Mouse (Mus musculus): ENCODE measurements at regions not wholly inside any gene's neighbourhood (a gene's known extent, or its start where the extent isn't known, plus 50 kb on each side); places are given as distances from the start of the nearest gene placed in this dataset.

GRCm38 (mm10) chr3:54589976-54590375, 102.6 kb upstream of the Supt20 start:
- no peak overlapping the region for H3K4me3 ChIP-seq (ENCODE audit: low read depth, low read length)
- DNase-seq = peak; percentile 52
- H3K27ac ChIP-seq (ENCODE audit: low read depth) = no peak overlapping the region
- 45% methylated on average over 9 of the region's 9 CpGs for WGBS (ENCODE audit: insufficient replicate concordance)
- no peak for TF ChIP-seq EP300 (IDR thresholded peaks at IDR 0.05; ENCODE audit: low read depth)
- TF ChIP-seq CTCF (IDR thresholded peaks at IDR 0.05; ENCODE audit: low read depth) = no peak
- no peaks in the 10 kb centered on the region for H3K27me3 ChIP-seq (ENCODE audit: insufficient read depth, low read length)
- no peak overlapping the region for H3K4me2 ChIP-seq (ENCODE audit: low read depth, low read length)
- H3K36me3 ChIP-seq (replicated peaks; ENCODE audit: insufficient read depth, low read length) = no peaks in the 10 kb centered on the region
- H3K4me1 ChIP-seq (ENCODE audit: insufficient read depth) = no peaks in the 10 kb centered on the region
- H3K9ac ChIP-seq (replicated peaks) = no peak overlapping the region
- H3K9me3 ChIP-seq (ENCODE audit: low read length) = no peaks in the 10 kb centered on the region
- ATAC-seq = no peak

GRCm38 (mm10) chr3:54591160-54591559, 101.4 kb upstream of the Supt20 start:
- DNase-seq (no peak), ATAC-seq (no peak)
- Histone ChIP-seq H3K36me3 (replicated peaks; ENCODE audit: insufficient read depth, low read length) (no peaks in the 10 kb centered on the region), H3K27me3 (ENCODE audit: insufficient read depth, low read length) (no peaks in the 10 kb centered on the region), H3K9ac (replicated peaks) (no peak overlapping the region), H3K4me1 (ENCODE audit: insufficient read depth) (no peaks in the 10 kb centered on the region), H3K4me3 (ENCODE audit: low read depth, low read length) (no peak overlapping the region), H3K27ac (ENCODE audit: low read depth) (no peak overlapping the region), H3K4me2 (ENCODE audit: low read depth, low read length) (no peak overlapping the region), H3K9me3 (ENCODE audit: low read length) (no peaks in the 10 kb centered on the region)
- TF ChIP-seq CTCF (IDR thresholded peaks at IDR 0.05; ENCODE audit: low read depth) = peak; percentile 65
- TF ChIP-seq EP300 (IDR thresholded peaks at IDR 0.05; ENCODE audit: low read depth) = no peak
- WGBS (ENCODE audit: insufficient replicate concordance) = 60% methylated on average over 3 of the region's 3 CpGs

GRCm38 (mm10) chr3:54592064-54592463, 100.5 kb upstream of the Supt20 start:
- 42% methylated on average over 2 of the region's 2 CpGs for WGBS (ENCODE audit: insufficient replicate concordance)

GRCm38 (mm10) chr3:54592655-54593428, 99.8 kb upstream of the Supt20 start:
- Histone ChIP-seq H3K9me3 (ENCODE audit: low read length) (no peaks in the 10 kb centered on the region), H3K27ac (ENCODE audit: low read depth) (peak overlapping the region; percentile 58), H3K4me2 (ENCODE audit: low read depth, low read length) (peak overlapping the region; percentile 11), H3K36me3 (replicated peaks; ENCODE audit: insufficient read depth, low read length) (no peaks in the 10 kb centered on the region), H3K4me1 (ENCODE audit: insufficient read depth) (no peaks in the 10 kb centered on the region), H3K4me3 (ENCODE audit: low read depth, low read length) (no peak overlapping the region), H3K9ac (replicated peaks) (no peak overlapping the region), H3K27me3 (ENCODE audit: insufficient read depth, low read length) (no peaks in the 10 kb centered on the region)
- no peak for TF ChIP-seq EP300 (IDR thresholded peaks at IDR 0.05; ENCODE audit: low read depth)
- TF ChIP-seq CTCF (IDR thresholded peaks at IDR 0.05; ENCODE audit: low read depth) = no peak
- peak; percentile 45 for DNase-seq
- WGBS (ENCODE audit: insufficient replicate concordance) = 24% methylated on average over 14 of the region's 14 CpGs
- ATAC-seq = peak; percentile 51; the same call in 1 of the 2 replicates

More at GRCm38 (mm10) chr3:54592064-54592463, 100.5 kb upstream of the Supt20 start:
- ATAC-seq (no peak), DNase-seq (no peak)
- Histone ChIP-seq H3K4me3 (ENCODE audit: low read depth, low read length) (no peak overlapping the region), H3K36me3 (replicated peaks; ENCODE audit: insufficient read depth, low read length) (no peaks in the 10 kb centered on the region), H3K27ac (ENCODE audit: low read depth) (peak overlapping the region; percentile 58), H3K4me1 (ENCODE audit: insufficient read depth) (no peaks in the 10 kb centered on the region), H3K9ac (replicated peaks) (no peak overlapping the region), H3K4me2 (ENCODE audit: low read depth, low read length) (no peak overlapping the region), H3K9me3 (ENCODE audit: low read length) (no peaks in the 10 kb centered on the region), H3K27me3 (ENCODE audit: insufficient read depth, low read length) (no peaks in the 10 kb centered on the region)
- TF ChIP-seq CTCF (IDR thresholded peaks at IDR 0.05; ENCODE audit: low read depth) (no peak), EP300 (IDR thresholded peaks at IDR 0.05; ENCODE audit: low read depth) (no peak)

GRCm38 (mm10) chr3:54595193-54595592, 97.4 kb upstream of the Supt20 start:
- ATAC-seq (no peak), DNase-seq (no peak)
- Histone ChIP-seq H3K9ac (replicated peaks) (no peak overlapping the region), H3K36me3 (replicated peaks; ENCODE audit: insufficient read depth, low read length) (no peaks in the 10 kb centered on the region), H3K27ac (ENCODE audit: low read depth) (no peak overlapping the region), H3K4me1 (ENCODE audit: insufficient read depth) (no peaks in the 10 kb centered on the region), H3K9me3 (ENCODE audit: low read length) (no peaks in the 10 kb centered on the region), H3K4me3 (ENCODE audit: low read depth, low read length) (no peak overlapping the region), H3K27me3 (ENCODE audit: insufficient read depth, low read length) (no peaks in the 10 kb centered on the region), H3K4me2 (ENCODE audit: low read depth, low read length) (no peak overlapping the region)
- TF ChIP-seq CTCF (IDR thresholded peaks at IDR 0.05; ENCODE audit: low read depth) (peak; percentile 46), EP300 (IDR thresholded peaks at IDR 0.05; ENCODE audit: low read depth) (no peak)
- 71% methylated on average over 3 of the region's 3 CpGs for WGBS (ENCODE audit: insufficient replicate concordance)

- TF ChIP-seq CTCF (IDR thresholded peaks at IDR 0.05; ENCODE audit: low read depth) = no peak
- no peak for TF ChIP-seq EP300 (IDR thresholded peaks at IDR 0.05; ENCODE audit: low read depth)
Measured at GRCm38 (mm10) chr3:54597326-54598274, 95.0 kb upstream of the Supt20 start.

More at GRCm38 (mm10) chr3:54597326-54598274, 95.0 kb upstream of the Supt20 start:
- Histone ChIP-seq H3K27ac (ENCODE audit: low read depth) (no peak overlapping the region), H3K9ac (replicated peaks) (no peak overlapping the region), H3K36me3 (replicated peaks; ENCODE audit: insufficient read depth, low read length) (no peaks in the 10 kb centered on the region), H3K4me3 (ENCODE audit: low read depth, low read length) (no peak overlapping the region), H3K9me3 (ENCODE audit: low read length) (no peaks in the 10 kb centered on the region), H3K27me3 (ENCODE audit: insufficient read depth, low read length) (no peaks in the 10 kb centered on the region), H3K4me2 (ENCODE audit: low read depth, low read length) (no peak overlapping the region), H3K4me1 (ENCODE audit: insufficient read depth) (no peaks in the 10 kb centered on the region)
- DNase-seq = no peak
- ATAC-seq = no peak
- WGBS (ENCODE audit: insufficient replicate concordance) = 74% methylated on average over 11 of the region's 11 CpGs
